Mouse (Mus musculus) myocyte (in vitro differentiated cells): ENCODE measurements around the gene Dab1. TPM values are rescaled to one million over a fixed set of nuclear protein-coding genes. Genes with fewer than 3 reads are reported as not detected.

Experiments used
- H3K27me3 ChIP-seq: one replicate; pipeline ENCODE4 v1.6.1; 2011; ENCODE audit not compliant: control insufficient read depth, insufficient read depth, insufficient read length
- H3K36me3 ChIP-seq: one replicate; pipeline ENCODE4 v1.6.1; 2011; ENCODE audit not compliant: control insufficient read depth, insufficient read depth
- H3K4me2 ChIP-seq: one replicate; pipeline ENCODE4 v1.6.1; 2011; ENCODE audit warnings: low read depth, control low read depth
- H3K4me3 ChIP-seq: one replicate; pipeline ENCODE4 v1.5.1; 2011; ENCODE audit warnings: mild to moderate bottlenecking, control low read depth, moderate library complexity
- H3K79me2 ChIP-seq: one replicate; pipeline ENCODE4 v1.6.1; 2011; ENCODE audit not compliant: control insufficient read depth, insufficient read depth
- H3ac ChIP-seq: one replicate; pipeline ENCODE4 v1.6.1; 2011; ENCODE audit not compliant: control insufficient read depth, insufficient read length
- CEBPB ChIP-seq: IDR thresholded peaks from 2 replicates; pipeline ENCODE4 v1.6.1; 2011; ENCODE audit warnings: mild to moderate bottlenecking, moderate library complexity; ENCODE audit not compliant: poor library complexity, insufficient read depth, severe bottlenecking
- E2F4 ChIP-seq: IDR thresholded peaks from one replicate; pipeline ENCODE4 v1.6.1; 2011; ENCODE audit warnings: mild to moderate bottlenecking, control low read depth, moderate library complexity; ENCODE audit not compliant: insufficient read depth
- MAX ChIP-seq: IDR thresholded peaks from one replicate; pipeline ENCODE4 v1.6.1; 2011; ENCODE audit warnings: low read depth, mild to moderate bottlenecking, control low read depth
- MYOD1 ChIP-seq, 3 experiments: IDR thresholded peaks; one replicate each; pipeline ENCODE4 v1.6.1; 2011; ENCODE audit warnings: control low read depth in 2 of 3, low read depth in 2 of 3, mild to moderate bottlenecking in 2 of 3, moderate library complexity in 1 of 3; ENCODE audit not compliant: insufficient read length in 2 of 3, control insufficient read depth in 1 of 3
- MYOG ChIP-seq, 3 experiments: IDR thresholded peaks; one replicate each; pipeline ENCODE4 v1.6.1; 2011; ENCODE audit warnings: control low read depth in 2 of 3, low read depth in 2 of 3, mild to moderate bottlenecking in 2 of 3; ENCODE audit not compliant: insufficient read length in 2 of 3, control insufficient read depth in 1 of 3, insufficient read depth in 1 of 3
- POLR2A ChIP-seq: IDR thresholded peaks from one replicate; pipeline ENCODE4 v1.6.1; 2011; ENCODE audit warnings: low read depth, mild to moderate bottlenecking, control low read depth, moderate library complexity; ENCODE audit not compliant: insufficient read length
- POLR2AphosphoS2 ChIP-seq: IDR thresholded peaks from one replicate; pipeline ENCODE4 v1.6.1; 2011; ENCODE audit warnings: low read depth, control low read depth; ENCODE audit not compliant: insufficient read length
- REST ChIP-seq: IDR thresholded peaks from one replicate; pipeline ENCODE4 v1.6.1; 2011; ENCODE audit warnings: mild to moderate bottlenecking, control low read depth, moderate library complexity; ENCODE audit not compliant: insufficient read depth, insufficient read length
- SRF ChIP-seq: IDR thresholded peaks from one replicate; pipeline ENCODE4 v1.6.1; 2011; ENCODE audit warnings: low read depth; ENCODE audit not compliant: control insufficient read depth, insufficient read length
- TCF12 ChIP-seq: IDR thresholded peaks from one replicate; pipeline ENCODE4 v1.6.1; 2011; ENCODE audit warnings: mild to moderate bottlenecking, control low read depth; ENCODE audit not compliant: poor library complexity, insufficient read depth, severe bottlenecking
- TCF3 ChIP-seq: IDR thresholded peaks from one replicate; pipeline ENCODE4 v1.6.1; 2011; ENCODE audit warnings: low read depth, control low read depth; ENCODE audit not compliant: insufficient read length
- USF1 ChIP-seq: IDR thresholded peaks from one replicate; pipeline ENCODE4 v1.6.1; 2011; ENCODE audit warnings: low read depth, mild to moderate bottlenecking, control low read depth, moderate library complexity
- polyA plus RNA-seq: library from polyadenylated mRNA; unstranded; fragments of >200 nt; fragmentation: generic; extraction: Trizol; gene quantifications from one replicate; pipeline ENCODE4 v1.2.1, GENCODE M21; 2012; ENCODE audit warnings: missing spikeins

Dab1 gene
- polyA plus RNA-seq, 1 experiment, result not detected

GRCm38 (mm10) chr4:104792111-104792510 is 1173.0 kb downstream of the Dab1 start:
- no peak overlapping the region for H3K4me2 ChIP-seq
- no peak overlapping the region for H3ac ChIP-seq
- TF ChIP-seq MYOD1 (IDR thresholded peaks at IDR 0.05; ENCODE audit: control insufficient read depth in 1 of 3, insufficient read length in 2 of 3, low read depth in 2 of 3) (no peak), POLR2AphosphoS2 (no peak), POLR2A (no peak), E2F4 (no peak), REST (no peak), TCF3 (no peak), MYOG (IDR thresholded peaks at IDR 0.05; ENCODE audit: control insufficient read depth in 1 of 3, insufficient read depth in 1 of 3, insufficient read length in 2 of 3, low read depth in 2 of 3) (no peak), SRF (no peak), MAX (no peak), USF1 (no peak), TCF12 (no peak), CEBPB (no peak)
- no peak overlapping the region for H3K4me3 ChIP-seq
- H3K36me3 ChIP-seq, result no peaks in the 10 kb centered on the region
- H3K79me2 ChIP-seq, result no peaks in the 10 kb centered on the region
- no peaks in the 10 kb centered on the region for H3K27me3 ChIP-seq
